Mouse (Mus musculus): ENCODE data around the gene CK137956.

GRCm38 (mm10) chr4:127986491-127987075, 15.8 kb upstream of the CK137956 start:
- TF ChIP-seq CTCF (IDR thresholded peaks at IDR 0.05; ENCODE audit: borderline replicate concordance, control insufficient read depth, extremely low read depth, insufficient read depth, low read length, poor library complexity) (no peak), POLR2A (IDR thresholded peaks at IDR 0.05; ENCODE audit: control insufficient read depth, extremely low read depth, insufficient read depth, low read length, poor library complexity) (no peak)
